Mouse (Mus musculus) heart, embryonic 10.5 days (tissue): Measurements from ENCODE around the gene Cpsf6. TPM values are rescaled to one million over a fixed set of nuclear protein-coding genes. Genes with fewer than 3 reads are reported as not detected.
"Not testable (repeated sequence)": the region's sequence is repeated elsewhere in the genome, so short reads cannot be mapped to it uniquely, and the experiment has no call there.

Source experiments
- DNase-seq: peaks from one replicate; pipeline ENCODE4 v3.0.0-alpha.2; 2017; ENCODE audit warnings: low spot score
- H3K27ac ChIP-seq: fragments of 300-500 bp; sonication (generic); 2 replicates; pipeline ENCODE4 v1.5.1; 2016; ENCODE audit warnings: mild to moderate bottlenecking
- H3K27me3 ChIP-seq: fragments of 300-500 bp; sonication (generic); 2 replicates; pipeline ENCODE4 v1.6.1; 2016; ENCODE audit warnings: mild to moderate bottlenecking; ENCODE audit not compliant: poor library complexity, insufficient read depth, severe bottlenecking
- H3K36me3 ChIP-seq: fragments of 300-500 bp; sonication (generic); 2 replicates; pipeline ENCODE4 v1.6.1; 2016; ENCODE audit warnings: mild to moderate bottlenecking, moderate library complexity
- H3K4me1 ChIP-seq: fragments of 300-500 bp; sonication (generic); 2 replicates; pipeline ENCODE4 v1.6.1; 2016; ENCODE audit warnings: mild to moderate bottlenecking
- H3K4me3 ChIP-seq: fragments of 300-500 bp; sonication (generic); 2 replicates; pipeline ENCODE4 v1.5.1; 2016; ENCODE audit warnings: mild to moderate bottlenecking, moderate library complexity
- H3K9me3 ChIP-seq: fragments of 300-500 bp; sonication (generic); 2 replicates; pipeline ENCODE4 v1.6.1; 2016; ENCODE audit warnings: mild to moderate bottlenecking, moderate library complexity
- WGBS: fragments of 180-500 bp; shearing (Covaris S2); methylation state at CpG from one replicate; pipeline ENCODE4 v1.1.7; 2016; 5-methylcytosine and 5-hydroxymethylcytosine counted together
- polyA plus RNA-seq: library from polyadenylated mRNA; unstranded; fragments of >200 nt; fragmentation: Nextera tagmentation; extraction: Ambion mirVana; gene quantifications from 2 replicates; pipeline ENCODE4 v1.2.1, GENCODE M21; 2016

Cpsf6 gene
- polyA plus RNA-seq, 1 experiment from 2014 or later = 138 TPM

DNA sequence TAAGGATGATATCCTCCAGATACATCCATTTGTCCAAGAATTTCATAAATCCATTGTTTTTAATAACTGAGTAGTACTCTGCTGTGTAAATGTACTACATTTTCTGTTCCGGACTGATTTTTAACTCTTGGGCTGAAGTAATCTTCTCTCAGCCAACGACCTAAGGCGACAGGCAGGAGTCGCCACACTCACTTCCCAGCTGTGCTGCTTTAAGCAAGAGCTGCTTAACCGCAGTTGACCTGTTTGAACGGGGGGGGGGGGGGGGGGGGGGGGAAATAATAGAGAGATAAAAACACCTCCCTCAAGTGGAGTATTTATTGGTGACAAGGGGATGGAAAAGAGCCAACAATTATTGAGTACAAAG is 13.0 kb upstream of the Cpsf6 start:
- DNase-seq = no peak
- H3K9me3 ChIP-seq = no peaks in the 10 kb centered on the region
- no peaks in the 10 kb centered on the region for H3K36me3 ChIP-seq
- H3K27me3 ChIP-seq = peaks cover 10% of the 10 kb centered on the region; the same call in 1 of the 2 replicates
- 7% methylated on average over 6 of the region's 6 CpGs for WGBS
- peaks cover 10% of the 10 kb centered on the region for H3K4me1 ChIP-seq
- peak overlapping the region; percentile 65 for H3K4me3 ChIP-seq
- H3K27ac ChIP-seq = peak overlapping the region; percentile 84

DNA sequence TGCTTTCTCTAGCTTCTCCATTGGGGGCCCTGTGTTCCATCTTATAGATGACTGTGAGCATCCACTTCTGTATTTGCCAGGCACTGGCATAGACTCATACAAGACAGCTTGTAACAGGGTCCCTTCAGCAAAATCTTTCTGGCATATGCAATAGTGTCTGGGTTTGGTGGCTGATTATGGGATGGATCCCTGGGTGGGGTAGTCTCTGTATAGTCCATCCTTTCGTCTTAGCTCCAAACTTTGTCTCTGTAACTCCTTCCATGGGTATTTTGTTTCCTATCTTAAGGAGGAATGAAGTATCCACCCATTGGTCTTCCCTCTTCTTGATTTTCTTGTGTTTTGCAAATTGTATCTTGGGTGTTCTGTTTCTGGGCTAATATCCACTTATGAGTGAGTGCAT is 12.6 kb upstream of the Cpsf6 start:
- not testable (repeated sequence) for H3K27me3 ChIP-seq, H3K4me3 ChIP-seq, H3K9me3 ChIP-seq, DNase-seq, H3K27ac ChIP-seq, H3K36me3 ChIP-seq
- 89% methylated on average over 1 of the region's 1 CpGs for WGBS
- peaks cover 10% of the 10 kb centered on the region for H3K4me1 ChIP-seq

DNA sequence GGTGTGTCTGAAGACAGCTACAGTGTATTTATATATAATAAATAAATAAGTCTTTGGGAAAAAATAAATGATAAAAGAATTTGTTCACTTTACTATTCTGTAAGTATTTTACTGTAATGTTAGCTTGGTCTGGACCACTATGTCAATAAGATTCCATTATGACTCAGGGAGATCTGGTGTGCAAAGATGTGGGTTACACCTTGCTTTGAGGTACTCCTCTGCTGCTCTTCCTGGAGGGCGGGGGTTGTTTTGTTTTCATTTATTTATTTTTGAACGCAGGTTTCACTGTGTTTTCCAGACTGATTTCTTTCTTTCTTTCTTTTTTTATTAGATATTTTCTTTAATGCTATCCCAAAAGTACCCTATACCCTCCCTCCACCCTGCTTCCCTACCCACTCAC is 12.0 kb upstream of the Cpsf6 start:
- Histone ChIP-seq H3K27ac (no peak overlapping the region), H3K36me3 (no peaks in the 10 kb centered on the region), H3K4me1 (peaks cover 6% of the 10 kb centered on the region), H3K4me3 (no peak overlapping the region), H3K9me3 (no peaks in the 10 kb centered on the region), H3K27me3 (peaks cover 10% of the 10 kb centered on the region; the same call in 1 of the 2 replicates)
- no peak for DNase-seq
- 88% methylated on average over 2 of the region's 2 CpGs for WGBS

- Histone ChIP-seq H3K4me1 (0 out of 2 replicates have a peak, but pooled peaks cover 2% of the 10 kb centered on the region), H3K27me3 (peaks cover 10% of the 10 kb centered on the region; the same call in 1 of the 2 replicates), H3K4me3 (peak overlapping the region; percentile 8; the same call in 1 of the 2 replicates), H3K9me3 (no peaks in the 10 kb centered on the region), H3K36me3 (no peaks in the 10 kb centered on the region), H3K27ac (no peak overlapping the region)
- DNase-seq = no peak
- 20% methylated on average over 5 of the region's 5 CpGs for WGBS
Observed at GRCm38 (mm10) chr10:117391057-117391456, 11.2 kb upstream of the Cpsf6 start.

DNA sequence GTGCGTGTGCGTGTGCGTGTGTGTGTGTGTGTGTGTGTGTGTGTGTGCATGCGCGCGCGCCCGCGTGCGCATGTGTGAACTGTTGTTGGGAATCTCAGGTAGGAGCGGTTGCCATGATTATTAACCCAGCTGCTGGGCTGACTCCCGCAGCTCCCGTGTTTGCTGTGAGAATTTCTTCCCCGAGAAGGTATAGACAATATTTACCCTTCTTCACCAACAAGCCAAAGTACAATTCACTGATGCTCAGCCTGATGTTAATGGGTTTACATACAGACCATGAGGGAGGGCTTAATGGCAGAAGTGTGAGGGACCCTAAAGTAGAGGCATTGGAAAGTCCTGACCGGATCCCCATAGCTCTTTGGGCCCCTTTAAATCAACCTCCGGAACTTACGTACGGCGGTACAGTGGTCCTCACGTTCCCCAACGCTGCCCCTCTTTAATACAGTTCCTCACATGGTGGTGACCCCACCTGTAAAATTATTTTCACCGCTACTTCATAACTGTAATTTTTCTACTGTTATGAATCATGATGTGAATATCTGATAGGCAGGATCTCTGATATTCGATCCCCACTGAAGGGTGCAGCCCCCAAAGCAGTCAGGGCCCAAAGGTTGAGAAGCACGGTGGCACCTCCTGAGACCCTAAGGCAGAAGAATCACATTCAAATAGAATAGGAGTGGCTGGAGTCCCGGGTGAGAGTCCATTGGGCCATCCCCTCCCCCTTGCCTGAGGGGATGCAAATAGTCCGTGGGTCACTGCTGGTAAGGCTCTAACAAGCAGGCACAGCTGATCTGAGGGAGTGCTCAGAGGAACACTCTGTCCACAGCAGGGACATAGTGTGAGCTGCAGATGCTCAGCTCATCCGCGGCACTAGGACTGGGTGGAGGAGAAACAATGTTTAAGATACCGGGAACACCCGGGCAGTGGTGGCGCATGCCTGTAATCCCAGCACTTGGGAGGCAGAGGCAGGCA is 10.4 kb upstream of the Cpsf6 start:
- Histone ChIP-seq H3K36me3 (no peaks in the 10 kb centered on the region), H3K27ac (no peak overlapping the region), H3K4me1 (0 out of 2 replicates have a peak, but pooled peaks cover 2% of the 10 kb centered on the region), H3K9me3 (no peaks in the 10 kb centered on the region), H3K4me3 (peak overlapping the region; percentile 15; the same call in 1 of the 2 replicates), H3K27me3 (peaks cover 10% of the 10 kb centered on the region; the same call in 1 of the 2 replicates)
- 40% methylated on average over 31 of the region's 31 CpGs for WGBS
- DNase-seq = no peak

GRCm38 (mm10) chr10:117389371-117389740 is 9.5 kb upstream of the Cpsf6 start:
- no peak overlapping the region for H3K27ac ChIP-seq
- no peak overlapping the region for H3K4me3 ChIP-seq
- H3K36me3 ChIP-seq = no peaks in the 10 kb centered on the region
- DNase-seq = no peak
- WGBS = 72% methylated on average over 1 of the region's 1 CpGs
- H3K27me3 ChIP-seq = peaks cover 10% of the 10 kb centered on the region; the same call in 1 of the 2 replicates
- H3K9me3 ChIP-seq = no peaks in the 10 kb centered on the region
- H3K4me1 ChIP-seq = 0 out of 2 replicates have a peak, but pooled peaks cover 2% of the 10 kb centered on the region

- no peaks in the 10 kb centered on the region for H3K36me3 ChIP-seq
- peaks cover 10% of the 10 kb centered on the region; the same call in 1 of the 2 replicates for H3K27me3 ChIP-seq
- H3K27ac ChIP-seq = no peak overlapping the region
- no peak for DNase-seq
- 0 out of 2 replicates have a peak, but pooled peaks cover 2% of the 10 kb centered on the region for H3K4me1 ChIP-seq
- no peaks in the 10 kb centered on the region for H3K9me3 ChIP-seq
- 75% methylated on average over 2 of the region's 2 CpGs for WGBS
- H3K4me3 ChIP-seq = no peak overlapping the region
Observed at GRCm38 (mm10) chr10:117388637-117389370, 9.0 kb upstream of the Cpsf6 start.

DNA sequence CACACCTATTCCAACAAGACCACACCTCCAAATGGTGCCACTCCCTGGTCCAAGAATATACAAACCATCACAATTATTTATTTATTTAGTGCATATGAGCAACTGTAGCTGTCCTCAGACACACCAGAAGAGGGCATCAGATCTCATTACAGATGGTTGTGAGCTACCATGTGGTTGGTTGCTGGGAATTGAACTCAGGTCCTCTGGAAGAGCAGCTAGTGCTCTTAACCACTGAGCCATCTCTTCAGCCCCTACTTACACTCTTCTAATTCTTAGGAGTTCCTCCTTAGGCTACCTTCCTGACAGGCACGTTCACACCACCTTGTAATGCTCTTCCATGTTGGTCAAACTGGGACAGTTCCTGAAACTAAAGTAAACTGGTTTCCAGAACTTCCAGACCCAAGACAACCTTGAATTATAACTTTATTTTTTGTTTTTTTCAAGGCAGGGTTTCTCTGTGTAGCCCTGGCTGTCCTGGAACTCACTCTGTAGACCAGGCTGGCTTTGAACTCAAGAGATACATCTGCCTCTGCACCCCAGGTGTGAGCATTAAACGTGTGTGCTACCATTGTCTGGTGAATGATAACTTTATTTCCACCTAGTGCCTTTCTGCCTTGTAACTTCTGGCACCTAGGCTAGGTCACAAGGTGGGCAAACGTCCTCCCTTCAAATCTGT is 8.3 kb upstream of the Cpsf6 start:
- not testable (repeated sequence) for H3K9me3 ChIP-seq, H3K27me3 ChIP-seq, H3K4me3 ChIP-seq, H3K36me3 ChIP-seq, H3K27ac ChIP-seq, H3K4me1 ChIP-seq, DNase-seq
- 59% methylated on average over 3 of the region's 3 CpGs for WGBS

DNA sequence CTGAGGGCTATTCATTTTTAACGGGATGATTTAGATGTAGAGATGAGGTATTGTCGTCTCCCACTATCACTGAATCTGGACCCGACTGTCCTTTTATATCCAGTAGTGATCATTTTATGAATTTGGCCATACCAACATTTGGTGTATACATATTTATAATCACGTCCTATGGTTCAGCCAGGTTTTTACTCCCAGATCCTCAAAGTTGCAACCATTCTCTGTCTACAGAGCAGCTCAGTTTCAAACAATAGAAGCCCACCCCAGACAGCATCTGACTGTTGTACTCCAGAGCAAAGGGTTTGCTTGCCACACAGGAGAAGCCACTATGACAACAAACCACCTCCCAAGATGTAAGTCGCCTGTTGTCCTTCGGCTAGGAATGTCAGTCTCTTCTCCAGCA is 7.2 kb upstream of the Cpsf6 start:
- H3K9me3 ChIP-seq = no peaks in the 10 kb centered on the region
- H3K4me1 ChIP-seq = 0 out of 2 replicates have a peak, but pooled peaks cover 2% of the 10 kb centered on the region
- no peak overlapping the region for H3K4me3 ChIP-seq
- WGBS = 81% methylated on average over 6 of the region's 6 CpGs
- no peaks in the 10 kb centered on the region for H3K36me3 ChIP-seq
- no peak overlapping the region for H3K27ac ChIP-seq
- peaks cover 10% of the 10 kb centered on the region; the same call in 1 of the 2 replicates for H3K27me3 ChIP-seq
- DNase-seq = no peak

- Histone ChIP-seq H3K9me3 (no peaks in the 10 kb centered on the region), H3K27ac (no peak overlapping the region), H3K27me3 (peaks cover 10% of the 10 kb centered on the region; the same call in 1 of the 2 replicates), H3K36me3 (no peaks in the 10 kb centered on the region), H3K4me1 (0 out of 2 replicates have a peak, but pooled peaks cover 2% of the 10 kb centered on the region), H3K4me3 (no peak overlapping the region)
- no peak for DNase-seq
- 81% methylated on average over 1 of the region's 1 CpGs for WGBS
Observed at GRCm38 (mm10) chr10:117386261-117386660, 6.4 kb upstream of the Cpsf6 start.

DNA sequence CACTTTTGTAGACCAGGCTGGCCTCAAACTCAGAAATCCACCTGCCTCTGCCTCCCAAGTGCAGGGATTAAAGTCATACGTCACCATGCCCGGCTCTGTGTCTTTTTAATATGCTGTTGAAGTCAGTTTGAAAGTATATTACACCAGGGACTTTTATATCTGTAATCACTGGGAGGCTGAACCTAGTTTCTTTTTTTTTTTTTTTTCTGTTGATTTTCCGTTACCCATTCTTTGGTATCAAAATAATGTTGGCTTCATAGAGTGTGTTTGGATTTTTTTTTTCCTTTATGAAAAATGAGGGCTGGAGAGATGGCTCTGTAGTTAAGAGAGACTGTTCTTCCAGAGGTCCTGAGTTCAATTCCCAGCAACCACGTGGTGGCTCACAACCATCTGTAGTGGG is 5.6 kb upstream of the Cpsf6 start:
- Histone ChIP-seq H3K4me1 (0 out of 2 replicates have a peak, but pooled peaks cover 1% of the 10 kb centered on the region), H3K4me3 (no peak overlapping the region), H3K36me3 (no peaks in the 10 kb centered on the region), H3K27me3 (peaks cover 7% of the 10 kb centered on the region; the same call in 1 of the 2 replicates), H3K27ac (no peak overlapping the region), H3K9me3 (no peaks in the 10 kb centered on the region)
- DNase-seq = no peak
- 77% methylated on average over 4 of the region's 4 CpGs for WGBS

DNA sequence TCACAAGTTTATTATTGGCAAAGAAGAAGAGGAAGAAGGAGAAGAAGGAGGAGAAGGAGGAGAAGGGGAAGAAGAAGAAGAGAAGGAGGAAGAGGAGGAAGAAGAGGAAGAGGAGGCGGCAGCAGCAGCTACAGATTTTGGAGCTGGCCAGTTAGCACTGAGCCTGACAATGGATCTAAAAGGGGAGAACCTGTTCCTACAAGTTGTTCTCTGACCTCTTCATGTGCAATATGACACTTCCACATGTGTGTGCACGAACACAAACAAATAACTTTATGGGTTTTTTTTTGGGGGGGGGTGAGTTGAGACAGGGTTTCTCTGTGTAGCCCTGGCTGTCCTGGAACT is 5.2 kb upstream of the Cpsf6 start:
- no peak overlapping the region for H3K4me3 ChIP-seq
- 81% methylated on average over 2 of the region's 2 CpGs for WGBS
- no peak for DNase-seq
- H3K27me3 ChIP-seq = peaks cover 4% of the 10 kb centered on the region; the same call in 1 of the 2 replicates
- H3K27ac ChIP-seq = no peak overlapping the region
- no peaks in the 10 kb centered on the region for H3K9me3 ChIP-seq
- no peaks in the 10 kb centered on the region for H3K36me3 ChIP-seq
- no peaks in the 10 kb centered on the region for H3K4me1 ChIP-seq
